Mouse (Mus musculus) heart, adult 2 months (tissue): ENCODE results near the gene Ube2l6.

Source experiments
- CTCF ChIP-seq: fragments of 200-600 bp; IDR thresholded peaks from 2 replicates; pipeline ENCODE4 v1.8.1; 2022; ENCODE audit warnings: antibody characterized with exemption, mild to moderate bottlenecking, moderate library complexity
- EP300 ChIP-seq: fragments of 200-500 bp; IDR thresholded peaks from 2 replicates; pipeline ENCODE4 v1.6.1; 2011; ENCODE audit warnings: low read depth, low read length, control low read depth; ENCODE audit not compliant: insufficient read depth
- POLR2A ChIP-seq: fragments of 200-500 bp; IDR thresholded peaks from 2 replicates; pipeline ENCODE4 v1.6.1; 2011; ENCODE audit warnings: mild to moderate bottlenecking, low read depth, low read length, control low read depth; ENCODE audit not compliant: insufficient read depth

DNA sequence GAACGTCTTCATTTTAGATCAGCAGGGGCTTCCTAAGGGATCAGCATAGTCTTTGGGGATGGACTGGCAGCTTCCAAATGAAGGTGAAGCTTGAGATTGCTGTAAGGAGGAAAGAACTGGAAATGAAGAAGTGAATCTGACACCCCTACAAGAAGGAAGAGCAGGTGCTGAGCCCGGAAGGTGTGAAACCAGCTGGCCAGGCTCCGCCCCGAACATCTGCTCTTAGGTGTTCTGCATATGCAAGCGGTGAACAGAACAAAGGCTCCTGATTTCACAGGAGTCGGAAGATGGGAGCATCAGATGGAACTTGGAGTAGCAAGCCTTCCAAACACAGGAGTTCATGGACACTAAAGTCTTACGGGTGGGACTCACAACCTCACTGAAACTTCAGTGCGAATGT lies 38.5 kb downstream of the Ube2l6 start:
- no peak for TF ChIP-seq CTCF
- TF ChIP-seq EP300: no peak
- no peak for TF ChIP-seq POLR2A
